Mouse (Mus musculus) erythroblast, embryonic 14.5 days (primary cell): ENCODE data around the gene Slc38a9.

ENCODE experiments used
- GATA1 ChIP-seq: IDR thresholded peaks from 2 replicates; pipeline ENCODE4 v1.6.1; 2012; ENCODE audit warnings: low read length, inconsistent platforms, mixed read lengths
- TAL1 ChIP-seq: IDR thresholded peaks from 3 replicates; pipeline ENCODE4 v1.6.1; 2012; ENCODE audit warnings: low read length, inconsistent platforms, mixed read lengths

GRCm38 (mm10) chr13:112742076-112742830 is 81.7 kb downstream of the Slc38a9 start:
- TF ChIP-seq GATA1 (no peak), TAL1 (no peak)
